Mouse (Mus musculus) erythroblast, embryonic 14.5 days (primary cell): ENCODE measurements around the gene Aamdc.

Experiments used
- GATA1 ChIP-seq: IDR thresholded peaks from 2 replicates; pipeline ENCODE4 v1.6.1; 2012; ENCODE audit warnings: low read length, inconsistent platforms, mixed read lengths
- TAL1 ChIP-seq: IDR thresholded peaks from 3 replicates; pipeline ENCODE4 v1.6.1; 2012; ENCODE audit warnings: low read length, inconsistent platforms, mixed read lengths

GRCm38 (mm10) chr7:97621346-97621745 is 42.0 kb upstream of the Aamdc start:
- TF ChIP-seq GATA1 (no peak), TAL1 (no peak)
